Mouse (Mus musculus) right cerebral cortex, postnatal 14 days (tissue): ENCODE data around the gene Ptprk.

Experiments used
- DNase-seq: peaks from one replicate; pipeline ENCODE4 v3.0.0; 2022

Gene Ptprk

DNA sequence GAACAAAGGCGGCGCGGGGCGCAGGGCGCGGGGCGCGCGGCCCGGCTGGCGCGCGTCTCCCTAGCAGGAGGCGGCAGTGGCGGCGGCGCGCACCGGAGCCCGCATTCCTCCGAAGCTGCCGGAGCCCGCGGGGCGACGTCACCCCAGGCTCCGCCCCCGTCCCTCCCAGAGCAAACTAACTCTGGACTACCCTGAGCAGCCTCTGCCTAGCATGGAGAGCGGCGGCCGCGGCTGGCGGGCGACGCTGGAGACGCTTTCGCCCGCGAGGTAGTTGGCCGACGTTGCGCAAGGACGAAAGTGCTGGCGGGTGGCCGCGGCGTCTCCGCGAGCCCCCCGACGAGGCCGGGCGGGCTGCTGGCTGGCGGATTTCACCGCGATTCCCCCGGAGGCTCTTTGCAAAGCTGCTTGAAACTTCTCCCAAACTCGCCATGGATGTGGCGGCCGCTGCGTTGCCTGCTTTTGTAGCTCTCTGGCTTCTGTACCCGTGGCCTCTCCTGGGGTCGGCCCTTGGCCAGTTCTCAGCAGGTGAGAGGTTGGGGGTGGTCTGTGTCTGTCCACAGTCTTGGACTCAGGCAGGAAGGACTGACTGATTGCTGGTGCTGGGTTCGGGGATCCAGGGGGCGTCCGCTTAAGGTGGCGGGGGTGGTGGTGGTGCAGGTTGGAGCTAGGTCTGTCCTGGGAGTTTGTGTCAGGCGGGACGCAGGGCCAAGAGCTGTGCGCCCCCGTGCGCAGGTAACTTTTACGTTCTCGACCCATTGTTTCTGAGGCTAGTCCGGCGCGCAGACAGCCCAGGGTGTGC lies at the start of gene Ptprk:
Ptprk (plus strand) TSS at position 168 of the 799 bp plus-strand sequence.
- peak; percentile 90 for DNase-seq

DNA sequence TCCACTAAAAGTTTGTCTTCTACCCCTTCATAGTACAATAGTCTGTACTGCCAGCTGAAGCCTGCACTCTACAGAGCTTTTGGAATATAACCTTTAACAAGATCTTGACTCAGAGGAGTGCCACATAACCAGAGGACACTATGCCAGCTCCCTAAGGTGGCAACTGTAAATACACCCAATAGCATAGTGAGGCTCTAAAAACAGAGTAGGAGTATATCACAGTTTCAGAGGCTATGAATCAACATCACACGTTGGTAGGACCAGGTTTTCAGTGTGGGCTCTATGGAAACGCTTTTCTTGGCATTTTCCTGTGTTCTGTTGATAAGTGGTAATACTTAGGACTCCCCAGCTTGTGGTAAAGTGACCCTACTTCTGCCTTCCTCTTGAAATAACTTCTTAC lies 46.8 kb upstream of the Ptprk start:
- no peak for DNase-seq

GRCm38 (mm10) chr10:28036456-28036855 lies 38.2 kb upstream of the Ptprk start:
- no peak for DNase-seq

DNA sequence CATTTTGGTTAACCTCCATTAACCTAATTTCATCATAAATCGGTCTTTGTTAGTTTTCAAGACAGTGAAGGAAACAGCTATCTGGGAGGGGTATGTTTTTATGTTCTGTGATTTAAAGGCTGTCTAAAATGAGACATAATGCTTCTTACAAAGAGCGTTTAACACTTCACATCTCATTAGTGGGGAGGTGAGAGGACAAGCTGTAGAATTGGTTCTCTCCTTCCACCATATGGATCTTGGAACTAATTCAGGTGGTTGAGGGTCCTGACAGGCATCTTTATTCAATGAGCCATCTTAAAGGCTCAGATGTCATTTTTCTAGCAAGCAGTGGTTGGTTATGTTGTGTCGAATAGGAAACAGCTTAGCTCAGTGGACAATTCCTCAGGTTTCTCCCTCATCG lies 19.9 kb upstream of the Ptprk start:
- DNase-seq: no peak

DNA sequence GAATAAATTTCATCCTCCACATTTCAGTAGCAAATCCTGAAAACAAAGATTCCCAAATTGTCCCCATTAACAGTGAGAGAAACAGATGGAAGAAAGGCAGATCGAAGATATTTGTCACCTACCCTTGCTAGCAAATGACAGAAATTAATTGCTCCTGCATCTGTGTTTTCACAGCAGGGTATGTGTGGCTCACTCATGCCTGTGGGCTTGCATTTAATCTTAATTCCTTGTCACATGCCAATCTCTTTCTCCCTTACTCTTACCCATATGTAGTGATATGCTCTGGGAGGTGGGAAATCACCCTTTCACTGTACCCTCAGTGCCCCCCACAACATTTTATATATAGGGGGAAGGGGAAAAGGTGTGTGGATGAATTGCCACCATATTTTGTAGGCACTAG lies 15.4 kb upstream of the Ptprk start:
- DNase-seq: no peak

DNA sequence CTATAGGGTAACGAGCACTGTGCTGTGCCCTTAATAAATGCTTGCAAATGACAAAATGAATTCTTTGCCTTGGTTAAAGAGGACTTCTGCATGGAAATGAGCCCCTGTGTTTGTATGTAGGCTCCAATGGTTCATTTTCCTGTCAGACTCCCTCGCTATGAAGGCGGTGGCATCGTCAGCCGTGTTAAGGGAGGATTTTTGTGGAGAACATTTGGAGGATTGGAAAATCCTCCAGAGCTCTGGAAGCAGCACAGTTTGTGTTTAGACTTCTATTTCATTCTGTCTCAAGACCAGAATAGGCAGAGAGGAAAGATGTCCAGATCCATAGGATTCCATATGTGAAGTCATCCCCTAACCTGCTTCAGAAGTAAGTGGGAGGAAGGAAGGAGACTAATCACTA lies 6.6 kb upstream of the Ptprk start:
- DNase-seq: no peak

DNA sequence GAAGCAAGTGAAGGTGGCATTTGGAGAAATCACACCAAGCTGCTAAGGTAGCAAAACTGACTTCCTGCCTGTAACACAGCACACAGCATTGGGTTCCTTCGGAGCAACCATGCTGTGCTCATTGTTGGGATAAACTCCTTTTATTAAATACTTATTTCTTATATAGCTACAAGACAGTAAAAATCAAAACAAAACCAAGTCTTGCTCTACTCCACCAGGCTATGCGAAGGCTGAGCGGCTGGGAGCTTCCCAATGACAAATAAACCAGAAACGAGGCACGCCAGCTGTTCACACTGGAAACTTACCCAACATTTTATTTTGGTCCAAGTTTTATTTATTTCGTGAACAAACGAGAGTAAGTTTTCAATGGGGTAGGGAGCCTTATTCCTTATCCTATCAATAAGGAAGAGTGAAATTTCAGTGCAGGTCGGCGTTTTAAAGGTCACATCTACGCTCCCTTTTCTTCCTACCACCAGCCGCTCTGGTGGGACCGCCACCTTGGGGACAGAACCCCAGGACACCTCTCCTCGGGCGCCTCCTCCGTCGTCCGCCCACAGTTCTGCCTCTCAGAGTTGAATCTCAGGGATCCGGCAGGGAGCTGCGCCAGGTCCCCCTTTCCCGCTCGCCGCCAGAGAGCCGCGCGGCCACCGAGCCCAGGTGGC lies 498 bp upstream of the Ptprk start:
- peak; percentile 29 for DNase-seq

GRCm38 (mm10) chr10:28075491-28076035 lies 943 bp downstream of the Ptprk start:
- DNase-seq: no peak

DNA sequence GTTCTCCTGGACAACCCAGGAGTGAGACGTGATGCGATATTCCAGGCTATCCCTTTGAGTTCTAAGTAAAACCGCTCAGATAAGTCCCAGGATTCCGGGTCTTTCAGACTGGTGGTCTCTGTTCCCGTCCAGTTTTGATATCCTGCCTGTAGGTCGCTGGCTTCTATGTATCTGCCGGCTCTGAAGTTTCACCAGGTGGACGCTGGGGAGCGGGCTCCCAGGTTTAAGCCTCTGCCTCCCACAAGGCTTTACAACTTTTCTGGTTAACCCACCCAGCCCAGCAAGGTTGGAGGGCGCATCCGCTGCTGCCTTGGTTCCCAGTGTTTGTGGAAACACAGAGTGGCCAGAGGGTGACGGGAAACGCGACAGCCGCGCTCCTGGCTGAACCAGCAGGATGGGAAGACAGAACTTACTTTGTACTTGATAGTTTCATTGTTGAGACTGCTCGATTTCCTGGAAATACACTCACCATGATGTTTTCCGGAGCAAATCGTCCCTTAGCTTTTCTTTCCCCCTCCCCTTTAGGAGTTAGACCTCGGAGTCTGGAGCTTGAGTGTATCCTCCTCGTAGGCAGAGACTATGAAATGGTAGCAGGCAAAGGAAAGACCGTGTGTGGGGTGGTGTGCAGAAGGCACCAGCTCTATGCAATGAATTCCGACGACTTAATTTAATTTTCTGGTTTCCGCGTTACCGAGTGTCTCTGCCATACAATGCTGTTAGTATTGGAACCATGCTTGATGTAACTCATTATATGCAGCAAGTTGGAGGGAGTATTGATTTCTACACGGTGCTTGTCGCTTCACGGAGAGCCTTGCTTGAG lies 1.6 kb downstream of the Ptprk start:
- DNase-seq: peak; percentile 14

GRCm38 (mm10) chr10:28078270-28078669 lies 3.6 kb downstream of the Ptprk start:
- no peak for DNase-seq

DNA sequence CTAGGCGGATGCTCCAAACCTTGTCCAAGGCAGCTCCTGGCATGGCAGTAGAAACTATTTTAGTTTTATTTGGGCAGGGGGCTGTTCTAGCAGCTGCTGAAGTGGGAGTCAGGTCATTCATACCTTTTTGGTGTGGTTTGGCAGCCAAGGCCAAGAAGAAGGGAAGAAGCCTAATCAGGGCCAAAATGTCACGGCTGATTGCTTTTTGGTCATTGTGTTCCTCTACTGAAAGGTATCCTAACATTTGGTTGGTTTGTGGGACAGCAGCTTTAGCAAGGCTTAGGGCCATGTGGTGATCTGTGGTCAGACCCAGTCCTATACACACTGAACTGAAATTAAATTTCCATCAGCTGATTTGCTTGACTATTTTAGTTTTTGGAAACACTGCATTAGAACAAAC lies 6.6 kb downstream of the Ptprk start:
- no peak for DNase-seq

DNA sequence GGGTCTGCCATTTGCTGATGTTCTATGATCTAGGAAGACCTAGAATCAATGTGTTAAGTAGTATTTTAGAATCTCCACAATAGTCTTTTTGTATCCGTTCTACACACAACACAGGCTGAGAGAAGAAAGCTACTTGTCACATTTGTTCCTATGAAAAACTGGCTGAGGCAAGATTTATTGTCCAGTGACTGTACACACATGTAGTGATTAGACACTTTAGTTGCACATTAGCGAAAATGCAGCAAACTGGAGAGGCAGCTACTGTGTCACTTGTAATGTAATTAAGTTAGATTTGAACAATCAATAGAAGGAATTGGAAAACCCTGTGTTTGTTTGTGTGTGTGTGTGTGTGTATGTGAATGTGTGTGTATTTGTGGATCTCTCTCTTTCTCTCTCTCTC lies 8.6 kb downstream of the Ptprk start:
- no peak for DNase-seq

- no peak for DNase-seq
Observed at GRCm38 (mm10) chr10:28083625-28084024, 9.0 kb downstream of the Ptprk start.

DNA sequence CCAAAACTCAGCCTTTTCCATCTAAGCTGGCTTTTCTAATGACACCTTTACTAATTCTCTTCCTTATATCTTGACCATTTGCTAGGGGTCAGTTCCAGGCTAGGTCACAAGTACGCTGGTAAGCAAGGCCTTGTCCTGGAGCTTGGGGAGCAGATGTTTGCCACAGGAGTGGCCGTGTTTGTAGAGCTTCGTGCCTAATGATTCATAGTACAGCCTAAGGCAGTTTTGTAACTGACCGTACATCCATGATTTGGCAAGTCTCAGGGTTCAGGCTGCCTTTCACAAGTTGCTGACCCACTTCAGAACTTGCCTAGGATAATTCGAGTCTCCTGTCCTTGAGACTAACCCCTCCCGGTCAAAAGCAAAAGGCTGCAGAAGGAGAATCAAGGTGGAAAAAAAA lies 12.7 kb downstream of the Ptprk start:
- no peak for DNase-seq

DNA sequence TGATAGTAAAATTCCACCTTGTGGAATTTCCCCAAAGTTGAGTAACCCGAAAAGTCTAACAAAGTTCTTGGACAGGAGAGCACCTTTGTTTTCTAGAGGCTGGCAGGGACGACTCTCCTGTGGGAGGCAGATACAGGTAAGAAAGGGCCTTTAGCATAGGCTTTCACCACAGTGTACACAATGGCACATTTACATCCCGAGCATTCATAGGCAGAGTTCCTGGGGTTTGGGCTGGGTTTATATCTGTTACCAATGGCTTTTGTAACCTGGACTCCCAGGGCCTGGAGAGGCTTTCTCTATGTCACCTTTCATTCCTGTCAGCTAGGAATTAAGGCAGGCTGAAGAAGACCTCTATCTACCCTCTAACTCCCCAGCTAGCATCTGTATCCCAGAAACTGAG lies 13.1 kb downstream of the Ptprk start:
- DNase-seq: no peak

DNA sequence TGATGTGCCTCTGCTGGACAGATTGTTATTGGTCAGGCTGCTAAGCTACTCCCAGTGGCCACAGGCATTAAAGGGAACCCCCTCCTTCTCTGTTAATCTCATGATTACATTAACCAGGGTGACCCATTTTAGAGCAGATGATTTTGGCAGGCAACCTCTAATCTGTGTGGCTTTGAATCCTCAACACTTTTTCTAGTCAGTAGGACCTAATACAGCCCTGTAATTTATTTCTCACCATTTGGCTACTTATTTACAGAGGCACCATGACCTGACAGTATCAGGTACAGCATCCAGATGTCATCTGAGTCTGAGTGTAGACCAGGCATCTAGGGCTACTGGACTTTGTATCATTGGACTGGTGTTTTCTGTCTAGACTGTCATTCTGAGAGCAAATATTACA lies 21.4 kb downstream of the Ptprk start:
- DNase-seq: no peak

- DNase-seq: no peak
Observed at GRCm38 (mm10) chr10:28097637-28098036, 23.0 kb downstream of the Ptprk start.

- DNase-seq: no peak
Observed at GRCm38 (mm10) chr10:28098923-28099322, 24.3 kb downstream of the Ptprk start.

GRCm38 (mm10) chr10:28103406-28103906 lies 28.8 kb downstream of the Ptprk start:
- DNase-seq: no peak

DNA sequence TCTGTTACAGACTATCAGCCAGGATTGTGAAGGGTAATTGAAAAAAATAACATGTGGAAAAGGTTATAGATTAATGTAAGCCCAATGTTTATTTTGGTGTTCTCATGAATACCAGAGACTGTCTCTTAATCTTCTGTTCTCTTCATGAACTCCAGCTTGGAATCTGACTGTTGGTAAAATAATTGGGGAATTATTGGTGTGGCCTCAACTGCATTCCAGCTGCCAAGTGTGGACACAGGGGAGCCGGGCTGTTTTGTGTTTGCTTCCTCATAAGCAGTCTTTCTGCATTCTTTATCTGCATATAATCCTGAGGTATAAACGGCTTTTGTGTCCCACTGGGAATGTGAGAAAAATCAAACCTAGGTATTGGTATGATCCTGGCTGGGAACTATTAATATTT lies 29.3 kb downstream of the Ptprk start:
- no peak for DNase-seq

DNA sequence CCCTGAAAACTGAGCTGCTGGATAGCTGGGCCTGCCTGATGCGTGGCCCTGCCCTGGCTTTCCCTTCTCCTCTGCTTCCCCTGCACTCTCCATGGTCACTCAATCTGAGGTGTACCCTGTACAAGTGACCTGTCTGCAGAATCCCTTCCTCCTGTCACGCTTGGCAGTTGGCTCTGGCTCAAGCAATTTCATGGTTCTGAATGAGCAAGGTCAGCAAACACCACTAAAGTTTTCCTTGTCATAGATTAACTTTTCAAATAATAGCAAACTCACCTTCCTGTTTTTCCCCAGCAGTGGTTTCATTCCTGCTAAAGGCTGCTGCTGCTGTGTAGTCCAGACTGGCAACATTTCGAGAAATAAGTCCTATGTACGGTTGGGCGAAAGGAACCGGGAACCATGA lies 30.6 kb downstream of the Ptprk start:
- no peak for DNase-seq

DNA sequence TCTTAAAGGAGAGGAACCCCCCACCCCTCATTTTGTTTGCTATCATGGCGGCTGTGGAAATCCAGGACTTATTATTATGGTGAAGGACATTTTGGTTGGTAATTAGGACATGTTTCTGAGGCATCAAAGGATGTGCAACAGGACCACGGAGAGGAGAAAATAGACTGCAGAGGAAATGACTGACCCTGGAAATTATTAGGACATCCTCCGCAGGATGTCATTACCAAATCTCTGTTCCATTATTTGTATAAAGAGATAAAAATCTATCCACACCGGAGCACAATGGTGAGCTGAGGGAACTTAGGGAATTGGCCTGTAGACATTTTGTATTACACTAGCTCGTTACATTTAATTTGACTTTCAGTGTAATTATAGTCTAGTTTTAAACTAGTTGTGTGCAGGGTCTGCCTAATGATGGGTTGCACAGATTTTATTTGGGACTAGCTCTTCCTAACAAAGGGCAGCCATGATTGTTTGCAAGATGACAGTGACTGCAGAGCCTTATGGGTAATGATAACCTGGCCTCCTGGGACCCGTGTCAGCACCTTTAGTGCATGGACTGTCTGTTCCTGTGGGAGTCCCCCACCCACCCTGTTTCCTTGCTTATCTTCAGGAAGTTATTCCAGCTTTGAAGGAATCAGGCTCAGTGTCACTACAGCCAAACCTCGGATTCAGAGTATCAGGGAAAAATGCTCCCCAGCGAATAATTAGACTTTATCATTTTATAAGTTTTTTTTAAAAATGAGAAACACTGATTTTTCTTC lies 38.4 kb downstream of the Ptprk start:
- no peak for DNase-seq
